Mouse (Mus musculus) stomach, postnatal 0 days (tissue): ENCODE results near the gene Eif3j1. TPM values are rescaled to one million over a fixed set of nuclear protein-coding genes. Genes with fewer than 3 reads are reported as not detected.

ENCODE experiments used
- ATAC-seq: fragments of 200-750 bp; cut with Nextera tagmentation; 2 replicates; pipeline ENCODE4 v1.8.0; 2017; ENCODE audit not compliant: low FRiP score, low TSS enrichment
- DNase-seq: peaks from one replicate; pipeline ENCODE4 v3.0.0-alpha.2; 2016; ENCODE audit warnings: low spot score
- H3K27ac ChIP-seq: fragments of 300-500 bp; sonication (generic); replicated peaks from 2 replicates; pipeline ENCODE4 v1.5.1; 2014; ENCODE audit warnings: mild to moderate bottlenecking, control low read depth
- H3K27me3 ChIP-seq: fragments of 300-500 bp; sonication (generic); 2 replicates; pipeline ENCODE4 v1.6.1; 2014; ENCODE audit warnings: low read length; ENCODE audit not compliant: control insufficient read depth, insufficient read depth
- H3K36me3 ChIP-seq: fragments of 300-500 bp; sonication (generic); 2 replicates; pipeline ENCODE4 v1.6.1; 2014; ENCODE audit warnings: low read length, mixed read lengths; ENCODE audit not compliant: control insufficient read depth, insufficient read depth
- H3K4me1 ChIP-seq: fragments of 300-500 bp; sonication (generic); replicated peaks from 2 replicates; pipeline ENCODE4 v1.6.1; 2014; ENCODE audit warnings: antibody characterized with exemption; ENCODE audit not compliant: control insufficient read depth, insufficient read depth
- H3K4me2 ChIP-seq: fragments of 300-500 bp; sonication (generic); replicated peaks from 2 replicates; pipeline ENCODE4 v1.6.1; 2014; ENCODE audit warnings: low read depth, mild to moderate bottlenecking, control low read depth, moderate library complexity
- H3K4me3 ChIP-seq: fragments of 300-500 bp; sonication (generic); 2 replicates; pipeline ENCODE4 v1.5.1; 2014; ENCODE audit warnings: low read depth, low read length, control low read depth
- H3K9ac ChIP-seq: fragments of 300-500 bp; sonication (generic); 2 replicates; pipeline ENCODE4 v1.6.1; 2014; ENCODE audit warnings: mild to moderate bottlenecking, low read length, control low read depth, mixed read lengths
- H3K9me3 ChIP-seq: fragments of 300-500 bp; sonication (generic); 2 replicates; pipeline ENCODE4 v1.6.1; 2016; ENCODE audit warnings: low read length; ENCODE audit not compliant: control insufficient read depth
- CTCF ChIP-seq: IDR thresholded peaks from 2 replicates; pipeline ENCODE4 v1.5.1; 2016; ENCODE audit warnings: antibody characterized with exemption, low read depth, mild to moderate bottlenecking, moderate library complexity
- EP300 ChIP-seq: optimal IDR thresholded peaks from 2 replicates; pipeline ENCODE3; 2016; ENCODE audit warnings: antibody characterized with exemption
- WGBS: fragments of 180-500 bp; shearing (Covaris S2); extraction: QIAGEN DNeasy Blood & Tissue Kit; methylation state at CpG from one replicate; pipeline ENCODE4 v1.1.7; 2014; 5-methylcytosine and 5-hydroxymethylcytosine counted together
- polyA plus RNA-seq: library from polyadenylated mRNA; unstranded; fragments of >200 nt; fragmentation: Nextera tagmentation; extraction: Ambion mirVana; gene quantifications from 2 replicates; pipeline ENCODE4 v1.2.1, GENCODE M21; 2015

The Eif3j1 gene
- polyA plus RNA-seq, 1 experiment from 2014 or later = 9.5 TPM

DNA sequence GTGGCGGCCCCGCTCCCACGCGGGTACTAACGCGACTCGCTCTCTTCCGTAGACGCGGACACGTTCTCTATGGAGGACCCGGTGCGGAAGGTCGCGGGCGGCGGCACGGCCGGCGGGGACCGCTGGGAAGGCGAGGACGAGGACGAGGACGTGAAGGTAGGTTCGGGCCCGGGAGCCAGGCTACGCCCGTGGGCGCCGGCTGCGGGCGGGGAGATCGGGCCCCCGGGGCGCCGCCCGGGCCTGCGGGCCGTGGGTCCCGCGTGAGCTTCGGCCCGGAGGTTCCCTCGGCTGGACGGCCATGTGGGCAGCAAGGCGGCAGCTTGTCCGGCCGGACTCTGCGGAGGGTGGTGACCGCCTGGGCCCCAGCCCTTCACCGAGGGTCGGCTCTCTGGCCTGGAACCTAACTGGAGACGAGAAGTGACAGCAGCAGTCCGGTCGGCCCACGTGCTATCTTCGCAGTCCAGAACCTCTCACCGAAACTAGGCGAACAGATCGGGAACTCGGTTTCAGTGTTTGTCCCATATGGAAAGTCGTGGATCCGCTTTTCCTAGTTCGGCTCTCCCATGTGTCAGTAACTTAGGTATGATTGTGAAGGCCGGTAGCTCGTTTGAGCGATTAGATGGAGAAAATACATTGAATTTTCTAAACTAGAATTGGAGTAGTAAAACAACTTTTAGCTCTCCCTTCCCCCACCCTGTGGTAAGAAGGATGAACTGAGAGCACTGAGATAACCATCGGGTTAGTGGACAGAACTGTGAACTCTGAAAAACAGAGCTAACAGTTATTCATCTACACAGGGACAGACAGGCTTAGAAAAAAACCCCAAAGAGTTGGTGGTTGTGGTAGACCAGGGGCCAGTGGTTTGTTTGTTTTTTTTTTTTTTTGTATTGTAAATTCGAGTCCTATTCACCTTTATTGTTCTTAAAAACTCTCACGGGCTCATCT is 682 bp downstream of the Eif3j1 start:
- Histone ChIP-seq H3K36me3 (no peaks in the 10 kb centered on the region), H3K4me3 (peak overlapping the region; percentile 84), H3K9me3 (no peaks in the 10 kb centered on the region), H3K4me1 (no peaks in the 10 kb centered on the region), H3K4me2 (peak overlapping the region; percentile 70), H3K9ac (peak overlapping the region; percentile 90), H3K27me3 (no peaks in the 10 kb centered on the region), H3K27ac (peak overlapping the region; percentile 93)
- ATAC-seq (peak; percentile 59), DNase-seq (peak; percentile 60)
- whole genome bisulfite sequencing = under 1% methylated on average over 55 of the region's 71 CpGs
- no peak for TF ChIP-seq CTCF
- no peak for TF ChIP-seq EP300

GRCm38 (mm10) chr2:122031970-122032369 is 3.6 kb downstream of the Eif3j1 start:
- no peaks in the 10 kb centered on the region for H3K4me1 ChIP-seq
- no peak for ATAC-seq

GRCm38 (mm10) chr2:122036064-122036463 is 7.7 kb downstream of the Eif3j1 start:
- no peak overlapping the region for H3K27ac ChIP-seq
- no peaks in the 10 kb centered on the region for H3K9me3 ChIP-seq
- H3K4me2 ChIP-seq = no peak overlapping the region
- ATAC-seq (no peak), DNase-seq (no peak)
- no peaks in the 10 kb centered on the region for H3K27me3 ChIP-seq
- H3K9ac ChIP-seq = no peak overlapping the region
- TF ChIP-seq EP300 = no peak
- WGBS = 89% methylated on average over 3 of the region's 3 CpGs
- no peaks in the 10 kb centered on the region for H3K36me3 ChIP-seq
- no peaks in the 10 kb centered on the region for H3K4me1 ChIP-seq
- no peak overlapping the region for H3K4me3 ChIP-seq

More at GRCm38 (mm10) chr2:122031970-122032369, 3.6 kb downstream of the Eif3j1 start:
- no peak overlapping the region for H3K27ac ChIP-seq
- no peaks in the 10 kb centered on the region for H3K9me3 ChIP-seq
- no peak overlapping the region for H3K4me2 ChIP-seq
- no peaks in the 10 kb centered on the region for H3K36me3 ChIP-seq
- H3K9ac ChIP-seq = no peak overlapping the region
- 83% methylated on average over 6 of the region's 6 CpGs for WGBS
- H3K4me3 ChIP-seq = no peak overlapping the region
- no peak for TF ChIP-seq EP300
- TF ChIP-seq CTCF = no peak
- DNase-seq = no peak
- H3K27me3 ChIP-seq = no peaks in the 10 kb centered on the region

DNA sequence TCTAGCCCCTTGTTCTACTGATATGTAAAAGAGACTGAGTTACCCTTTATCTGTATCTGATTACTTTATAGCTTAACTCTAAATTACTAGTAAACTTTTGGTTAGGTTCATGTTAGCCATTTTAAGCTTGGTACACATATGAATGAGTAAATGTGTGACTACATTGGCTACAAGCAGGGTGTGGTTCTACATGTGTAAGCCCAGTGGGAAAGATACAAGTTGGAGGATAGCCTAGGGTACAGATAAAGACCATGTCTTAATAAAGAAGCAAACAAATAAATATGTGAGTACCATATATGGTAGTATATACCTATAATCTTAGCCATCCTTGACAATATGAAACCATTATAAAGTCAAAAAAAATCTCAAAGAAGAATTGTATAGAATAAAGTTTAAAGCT is 15.6 kb downstream of the Eif3j1 start:
- H3K9ac ChIP-seq = no peak overlapping the region
- TF ChIP-seq CTCF (no peak), EP300 (no peak)
- H3K4me3 ChIP-seq = no peak overlapping the region
- H3K27ac ChIP-seq = no peak overlapping the region
- DNase-seq = no peak
- no peak for ATAC-seq
- no peaks in the 10 kb centered on the region for H3K4me1 ChIP-seq
- H3K36me3 ChIP-seq = peaks cover 4% of the 10 kb centered on the region; the same call in 1 of the 2 replicates
- no peak overlapping the region for H3K4me2 ChIP-seq
- H3K9me3 ChIP-seq = no peaks in the 10 kb centered on the region
- no peaks in the 10 kb centered on the region for H3K27me3 ChIP-seq

- DNase-seq (no peak), ATAC-seq (no peak)
- Histone ChIP-seq H3K27me3 (no peaks in the 10 kb centered on the region), H3K36me3 (peaks cover 10% of the 10 kb centered on the region; the same call in 1 of the 2 replicates), H3K9ac (no peak overlapping the region), H3K9me3 (no peaks in the 10 kb centered on the region), H3K27ac (no peak overlapping the region), H3K4me3 (no peak overlapping the region), H3K4me2 (no peak overlapping the region), H3K4me1 (no peaks in the 10 kb centered on the region)
- 83% methylated on average over 11 of the region's 11 CpGs for WGBS
- TF ChIP-seq EP300 = no peak
- no peak for TF ChIP-seq CTCF
Measured at GRCm38 (mm10) chr2:122059365-122060115, 31.2 kb downstream of the Eif3j1 start.
